Mouse (Mus musculus) testis, postnatal 14 days (tissue): ENCODE measurements around the gene Gm9887.

Experiments used
- DNase-seq: peaks from one replicate; pipeline ENCODE4 v3.0.0; 2021; ENCODE audit warnings: low spot score

The Gm9887 gene

GRCm38 (mm10) chr12:69360655-69360996 is 11.6 kb downstream of the Gm9887 start:
- no peak for DNase-seq

GRCm38 (mm10) chr12:69357300-69357646 is 15.0 kb downstream of the Gm9887 start:
- DNase-seq, result no peak

- DNase-seq, result peak; percentile 88
These were observed 15.5 kb downstream of the Gm9887 start, which contains the start of gene Nemf for GRCm38 (mm10) chr12:69356546-69357299. Nemf (minus strand) TSS chr12:69357165.

- no peak for DNase-seq
These were observed 20.6 kb downstream of the Gm9887 start for GRCm38 (mm10) chr12:69351685-69352084.

GRCm38 (mm10) chr12:69349928-69350327 is 22.3 kb downstream of the Gm9887 start:
- no peak for DNase-seq

GRCm38 (mm10) chr12:69333547-69333946 is 38.7 kb downstream of the Gm9887 start:
- no peak for DNase-seq

GRCm38 (mm10) chr12:69332147-69332546 is 40.1 kb downstream of the Gm9887 start:
- no peak for DNase-seq

GRCm38 (mm10) chr12:69331187-69331586 is 41.1 kb downstream of the Gm9887 start:
- DNase-seq, result no peak
